Mouse (Mus musculus) gastrocnemius, postnatal 4 days (tissue): ENCODE data around the gene Akap11. TPM values are rescaled to one million over a fixed set of nuclear protein-coding genes. Genes with fewer than 3 reads are reported as not detected.

Experiments used
- DNase-seq, 2 experiments: peaks; one replicate each; pipeline ENCODE4 v3.0.0; 2021 to 2022; ENCODE audit warnings: low spot score in 2 of 2, mixed read lengths in 2 of 2
- total RNA-seq, 2 experiments: library from RNA; stranded (reverse); gene quantifications; 2 replicates each; pipeline ENCODE4 v1.2.3; 2021

Akap11 gene
- total RNA-seq, 2 experiments from 2014 or later, result 43.4 to 51.8 TPM

DNA sequence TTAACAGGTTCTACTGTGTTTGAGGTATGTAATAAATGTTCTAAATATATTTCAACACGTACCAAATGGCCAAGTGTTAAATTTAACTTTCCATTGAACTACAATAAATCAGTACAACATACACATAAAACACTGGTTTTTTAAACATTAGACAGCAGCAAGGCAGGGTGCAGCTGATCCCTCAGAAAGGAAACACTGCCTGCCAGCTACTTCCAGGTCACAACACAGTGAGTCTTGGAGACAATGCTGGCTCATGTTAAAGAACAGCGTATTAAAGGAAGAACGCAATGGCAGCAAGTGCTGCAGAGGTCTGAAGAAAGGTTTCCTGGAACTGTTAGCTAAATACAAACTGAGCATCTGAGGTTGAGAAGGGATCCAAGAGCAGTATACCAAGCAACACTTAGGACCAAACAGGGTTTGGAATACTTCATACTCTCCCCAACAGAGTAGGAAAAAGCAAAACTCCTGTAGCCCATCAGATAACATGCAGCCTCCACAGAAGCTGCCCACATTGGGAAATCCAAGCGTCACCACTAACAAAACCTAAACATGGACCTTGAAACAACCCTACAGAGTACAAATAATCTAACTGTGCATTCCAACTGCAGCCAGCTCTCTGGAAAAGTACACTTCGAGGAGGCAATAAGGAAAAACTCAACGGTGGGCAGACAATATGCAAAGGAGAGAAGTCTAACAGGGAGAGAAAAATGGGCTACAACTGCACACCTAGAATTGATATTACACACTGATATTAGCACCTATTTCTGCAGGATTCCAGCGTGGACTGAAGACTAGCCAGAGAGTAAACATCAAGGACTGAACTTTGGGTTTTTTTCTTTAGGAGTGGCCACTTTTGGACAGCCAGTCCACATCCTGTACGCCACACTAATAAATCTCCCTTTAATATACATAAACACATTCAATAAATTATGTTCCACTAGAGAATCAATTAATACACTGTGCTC, 7.9 kb downstream of the Akap11 start:
- no peak for DNase-seq

DNA sequence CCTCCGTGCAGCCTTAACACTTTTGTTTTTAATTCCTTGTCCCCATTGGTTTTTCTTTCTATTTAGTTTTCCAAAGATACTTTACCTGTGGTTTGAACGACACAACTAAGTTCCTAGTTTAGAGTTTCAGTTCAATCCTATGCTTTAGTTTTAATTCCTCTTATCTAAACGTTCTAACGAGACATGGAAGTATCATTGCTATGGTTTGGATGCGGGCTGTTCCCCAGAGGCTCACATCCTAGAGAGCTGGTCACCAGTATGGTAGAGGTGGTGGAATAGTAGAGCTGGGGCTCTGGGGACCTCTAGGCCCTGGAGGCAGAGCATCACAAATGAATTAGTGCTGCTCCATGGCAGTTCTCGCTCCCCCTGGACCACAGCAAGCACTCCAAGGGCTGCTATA, 9.7 kb downstream of the Akap11 start:
- no peak for DNase-seq

- DNase-seq, result no peak
Observed at GRCm38 (mm10) chr14:78526475-78526874, 10.1 kb downstream of the Akap11 start.

- DNase-seq, result no peak
Observed at GRCm38 (mm10) chr14:78525611-78526457, 10.8 kb downstream of the Akap11 start.

- no peak for DNase-seq
Observed at GRCm38 (mm10) chr14:78525059-78525458, 11.5 kb downstream of the Akap11 start.

DNA sequence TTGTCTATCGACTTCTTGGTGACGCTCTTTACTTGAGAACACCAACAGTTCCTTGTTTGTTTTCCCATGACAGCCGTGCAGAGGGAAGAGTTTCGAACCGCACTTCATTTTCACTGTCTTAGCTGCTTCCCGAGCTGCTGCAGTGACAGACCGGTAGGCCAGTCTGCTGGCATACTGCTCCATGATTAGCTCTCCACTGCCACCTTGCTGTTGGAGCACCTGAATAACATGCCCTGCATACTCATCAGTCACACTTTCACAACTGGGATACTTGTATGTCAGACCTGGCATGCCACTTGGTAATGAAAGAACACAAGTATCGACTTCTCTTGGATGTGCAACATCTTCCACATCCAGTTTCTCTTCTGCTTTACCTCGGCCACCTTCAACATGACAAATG, 25.9 kb downstream of the Akap11 start:
- no peak for DNase-seq

GRCm38 (mm10) chr14:78509791-78510190, 26.8 kb downstream of the Akap11 start:
- no peak for DNase-seq

- no peak for DNase-seq
Observed at GRCm38 (mm10) chr14:78500578-78500977, 36.0 kb downstream of the Akap11 start.

GRCm38 (mm10) chr14:78496691-78497090, 39.9 kb downstream of the Akap11 start:
- no peak for DNase-seq

DNA sequence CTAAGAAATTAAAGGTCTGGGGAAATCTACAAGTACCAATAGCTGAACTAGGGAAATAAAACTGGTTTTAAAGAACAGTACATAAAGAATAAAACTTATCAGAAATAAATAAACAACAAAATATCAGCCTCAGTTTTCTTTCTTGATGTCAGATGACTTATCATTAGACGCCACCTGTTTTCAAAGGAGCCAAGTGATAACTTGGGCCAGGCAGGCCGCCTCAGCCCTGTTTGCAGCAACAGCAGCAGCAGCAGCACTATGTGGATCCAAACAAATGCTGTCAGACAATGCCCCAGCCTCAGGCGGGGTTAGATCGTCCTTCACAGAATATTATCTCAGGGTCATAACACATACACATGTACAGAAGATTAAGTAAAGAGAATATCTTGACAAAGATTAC, 41.4 kb downstream of the Akap11 start:
- no peak for DNase-seq

GRCm38 (mm10) chr14:78492602-78493001, 44.0 kb downstream of the Akap11 start:
- no peak for DNase-seq

GRCm38 (mm10) chr14:78491432-78491831, 45.2 kb downstream of the Akap11 start:
- DNase-seq, result no peak

DNA sequence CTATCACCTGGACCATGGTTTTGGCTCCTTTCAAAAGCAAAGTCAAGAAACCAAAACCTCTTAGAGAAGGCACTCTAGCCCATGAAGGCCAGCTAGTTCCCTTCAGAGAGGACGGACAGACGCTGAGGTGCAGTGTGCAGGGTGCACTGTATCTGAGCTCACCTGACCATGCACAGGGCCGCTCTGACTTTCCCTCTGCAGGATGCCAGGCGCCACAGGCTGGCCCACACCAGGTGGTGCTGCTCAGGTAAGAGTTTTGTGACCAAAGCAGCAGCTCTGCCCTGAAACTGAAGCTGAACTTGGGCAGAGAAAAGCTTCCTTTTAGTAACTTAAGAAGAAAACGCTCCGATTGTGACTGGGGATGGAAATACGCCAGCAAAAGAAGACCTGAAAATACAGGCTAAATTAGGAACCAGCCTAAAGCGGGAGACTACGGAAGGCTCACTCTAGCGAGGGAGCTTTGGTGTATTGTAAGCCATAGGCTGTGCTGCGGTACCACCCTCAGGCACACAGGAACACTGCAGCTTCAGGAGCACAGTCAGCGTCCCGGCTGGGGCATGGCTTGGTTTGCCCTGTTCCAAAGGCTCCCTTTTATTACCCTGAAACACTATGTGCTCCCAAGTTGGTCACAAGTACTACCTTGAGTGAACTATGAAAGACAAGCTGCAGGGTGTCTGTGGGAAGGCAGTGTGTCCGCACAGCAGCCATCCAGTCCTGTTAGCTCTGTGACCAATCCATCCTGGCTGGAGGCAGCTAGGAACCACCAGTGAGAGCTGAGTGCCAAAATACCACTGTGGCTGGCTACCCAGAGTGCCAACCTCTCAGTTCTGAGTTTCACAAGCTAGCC, 54.0 kb downstream of the Akap11 start:
- DNase-seq, result peak in 1 of 2 experiments; percentile 48

DNA sequence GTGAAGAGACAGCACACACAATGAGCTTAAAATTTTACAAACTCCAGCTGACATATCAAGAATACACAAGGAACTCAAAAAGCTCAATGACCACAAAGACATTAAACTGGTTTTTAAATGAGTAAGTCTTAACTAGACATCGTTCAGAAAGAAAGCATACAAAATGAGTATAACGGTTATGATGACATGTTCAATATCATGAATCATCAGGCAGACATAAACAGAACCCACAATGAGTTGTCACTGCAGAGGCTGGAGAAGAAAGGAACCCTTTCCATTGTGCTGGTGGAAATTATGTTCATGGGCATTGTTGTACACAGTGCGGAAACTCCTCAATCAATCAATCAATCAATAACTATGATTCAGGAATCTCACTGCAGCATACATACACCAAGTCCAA, 62.5 kb downstream of the Akap11 start:
- DNase-seq, result no peak

DNA sequence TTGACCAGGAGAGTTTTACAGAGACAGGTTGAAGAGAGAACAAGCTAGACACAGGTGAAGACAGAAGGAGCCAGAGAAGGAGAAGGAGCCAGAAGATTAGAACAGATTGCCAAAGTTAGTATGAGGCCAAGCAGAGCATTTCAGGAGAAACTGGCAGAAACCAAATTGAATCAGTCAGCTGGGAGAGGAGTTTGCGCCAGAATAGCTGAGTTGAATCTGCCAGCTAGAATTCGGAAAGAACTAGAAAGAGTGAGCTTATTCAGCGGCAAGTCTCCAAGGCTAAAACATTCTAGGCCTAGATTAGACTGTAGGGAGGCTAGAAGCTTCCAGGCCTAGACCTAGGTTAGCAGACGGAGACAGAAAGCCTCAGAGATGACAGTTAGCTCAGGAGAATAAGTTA, 65.9 kb downstream of the Akap11 start:
- DNase-seq, result no peak

GRCm38 (mm10) chr14:78468991-78469390, 67.6 kb downstream of the Akap11 start:
- no peak for DNase-seq

DNA sequence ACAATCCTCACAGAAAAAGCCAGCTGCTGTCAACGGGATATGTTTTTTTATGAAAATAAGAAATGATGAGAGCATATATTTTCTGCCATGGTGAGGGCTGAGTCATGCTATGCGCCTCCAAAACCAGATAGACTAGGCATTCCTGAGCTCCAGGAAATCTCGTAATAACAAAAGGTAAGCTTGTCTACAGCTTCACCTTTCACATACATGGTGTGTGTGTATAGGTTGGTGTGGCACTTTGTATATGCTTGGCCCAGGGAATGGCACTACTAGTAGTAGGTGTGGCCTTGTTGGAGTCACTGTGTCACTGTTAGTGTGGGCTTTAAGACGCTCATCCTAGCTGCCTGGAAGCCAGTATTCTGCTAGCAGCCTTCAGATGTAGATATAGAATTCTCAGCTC, 68.6 kb downstream of the Akap11 start:
- no peak for DNase-seq

GRCm38 (mm10) chr14:78464353-78464752, 72.3 kb downstream of the Akap11 start:
- no peak for DNase-seq

- DNase-seq, result no peak
Observed at GRCm38 (mm10) chr14:78459121-78459520, 77.5 kb downstream of the Akap11 start.

DNA sequence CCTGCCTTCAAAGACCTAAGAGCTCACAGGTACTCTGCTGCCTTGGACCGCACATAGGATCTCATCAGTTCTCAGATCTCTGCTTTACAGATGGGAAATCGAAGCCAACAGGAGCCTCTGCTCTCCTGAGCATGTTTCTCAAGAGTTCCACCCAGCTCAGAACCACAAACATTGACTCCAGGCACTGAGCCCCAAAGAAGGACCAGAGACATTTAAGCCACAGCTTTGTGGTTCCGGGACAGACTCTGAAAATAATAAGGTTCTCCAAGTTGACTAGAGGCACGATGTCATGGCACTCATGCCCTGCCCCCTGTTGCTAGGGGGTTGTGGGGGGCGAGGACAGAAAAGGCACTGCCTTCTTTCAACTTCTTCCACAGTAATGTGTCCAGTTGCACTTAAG, 77.9 kb downstream of the Akap11 start:
- no peak for DNase-seq

DNA sequence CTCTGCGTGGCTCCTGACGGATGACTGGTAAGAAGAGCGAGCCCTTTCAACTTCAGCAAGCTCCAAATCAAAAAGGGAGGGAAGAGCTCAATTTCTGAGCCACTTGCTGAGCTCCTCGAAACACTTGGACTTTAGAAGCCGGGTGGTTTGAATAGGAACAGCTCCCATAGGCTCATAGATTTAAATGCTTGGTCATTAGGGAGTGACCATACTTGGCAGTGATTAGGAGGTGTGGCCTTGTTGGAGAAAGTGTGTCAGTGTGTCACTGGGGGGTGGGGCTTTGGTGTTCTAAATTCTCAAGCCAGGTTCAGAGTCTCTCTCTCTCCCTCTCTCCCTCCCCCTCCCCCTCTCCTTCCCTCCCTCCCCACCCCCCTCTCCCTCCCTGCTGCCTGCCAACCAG, 81.6 kb downstream of the Akap11 start:
- DNase-seq, result no peak
